Mouse (Mus musculus) MEL (cell line): Measurements from ENCODE around the gene Ggta1.

ENCODE experiments used
- CTCF ChIP-seq, 3 experiments: IDR thresholded peaks in 2 of 3; conservative IDR thresholded peaks in 1 of 3; 2 replicates each; pipeline ENCODE4 v1.5.1; 2011 to 2012; ENCODE audit warnings: low read length in 3 of 3, low read depth in 2 of 3, mild to moderate bottlenecking in 2 of 3, improper control_type of control experiment in 1 of 3, inconsistent platforms in 1 of 3, mixed read lengths in 1 of 3, moderate library complexity in 1 of 3; ENCODE audit not compliant: control insufficient read depth in 1 of 3, insufficient read depth in 1 of 3, poor library complexity in 1 of 3, severe bottlenecking in 1 of 3
- ETS1 ChIP-seq: IDR thresholded peaks from 2 replicates; pipeline ENCODE4 v1.6.1; 2012; ENCODE audit warnings: low read depth, mild to moderate bottlenecking, inconsistent platforms, low read length, improper control_type of control experiment, moderate library complexity
- RAD21 ChIP-seq: IDR thresholded peaks from 2 replicates; pipeline ENCODE4 v1.6.1; 2011; ENCODE audit warnings: mild to moderate bottlenecking, low read depth, low read length, improper control_type of control experiment
- USF2 ChIP-seq, 2 experiments: IDR thresholded peaks; 2 replicates each; pipeline ENCODE4 v1.6.1; 2011 to 2012; ENCODE audit warnings: improper control_type of control experiment in 2 of 2, low read length in 2 of 2, borderline replicate concordance in 1 of 2, inconsistent platforms in 1 of 2, low read depth in 1 of 2, mild to moderate bottlenecking in 1 of 2; ENCODE audit not compliant: insufficient read depth in 1 of 2
- ZKSCAN1 ChIP-seq: IDR thresholded peaks from 2 replicates; pipeline ENCODE4 v1.6.1; 2012; ENCODE audit warnings: low read depth, mild to moderate bottlenecking, inconsistent platforms, low read length, improper control_type of control experiment, moderate library complexity
- ZMIZ1 ChIP-seq: IDR thresholded peaks from 2 replicates; pipeline ENCODE4 v1.6.1; 2012; ENCODE audit warnings: low read depth, mild to moderate bottlenecking, inconsistent platforms, low read length, improper control_type of control experiment, moderate library complexity

GRCm38 (mm10) chr2:35447453-35447852 is 15.6 kb downstream of the Ggta1 start:
- no peak for TF ChIP-seq USF2 (IDR thresholded peaks at IDR 0.05; ENCODE audit: borderline replicate concordance in 1 of 2, insufficient read depth in 1 of 2, low read depth in 1 of 2, low read length in 2 of 2)
- no peak for TF ChIP-seq ZKSCAN1
- TF ChIP-seq ZMIZ1: no peak
- no peak for TF ChIP-seq RAD21
- TF ChIP-seq ETS1: no peak
- TF ChIP-seq CTCF (IDR thresholded peaks at IDR 0.05 in 2 of 3, conservative IDR thresholded peaks at IDR 0.05 in 1 of 3; ENCODE audit: control insufficient read depth in 1 of 3, insufficient read depth in 1 of 3, low read depth in 2 of 3, low read length in 3 of 3, poor library complexity in 1 of 3, severe bottlenecking in 1 of 3): no peak
